Mouse (Mus musculus) neural tube, embryonic 15.5 days (tissue): ENCODE results near the gene Olfr643. TPM values are rescaled to one million over a fixed set of nuclear protein-coding genes. Genes with fewer than 3 reads are reported as not detected.

Experiments used
- ATAC-seq: fragments of 200-750 bp; cut with Nextera tagmentation; 2 replicates; pipeline ENCODE4 v1.8.0; 2017; ENCODE audit warnings: mild to moderate bottlenecking, moderate TSS enrichment, moderate library complexity; ENCODE audit not compliant: low FRiP score
- H3K27ac ChIP-seq: fragments of 300-500 bp; sonication (generic); replicated peaks from 2 replicates; pipeline ENCODE4 v1.5.1; 2015; ENCODE audit warnings: mild to moderate bottlenecking, inconsistent platforms
- H3K27me3 ChIP-seq: fragments of 300-500 bp; sonication (generic); replicated peaks from 2 replicates; pipeline ENCODE4 v1.6.1; 2015; ENCODE audit warnings: inconsistent platforms
- H3K36me3 ChIP-seq: fragments of 300-500 bp; sonication (generic); 2 replicates; pipeline ENCODE4 v1.6.1; 2015; ENCODE audit warnings: inconsistent platforms
- H3K4me1 ChIP-seq: fragments of 300-500 bp; sonication (generic); 2 replicates; pipeline ENCODE4 v1.6.1; 2015; ENCODE audit warnings: inconsistent platforms
- H3K4me2 ChIP-seq: fragments of 300-500 bp; sonication (generic); 2 replicates; pipeline ENCODE4 v1.6.1; 2015; ENCODE audit warnings: inconsistent platforms, mild to moderate bottlenecking, moderate library complexity
- H3K4me3 ChIP-seq: fragments of 300-500 bp; sonication (generic); replicated peaks from 2 replicates; pipeline ENCODE4 v1.5.1; 2015; ENCODE audit warnings: mild to moderate bottlenecking, inconsistent platforms
- H3K9ac ChIP-seq: fragments of 300-500 bp; sonication (generic); replicated peaks from 2 replicates; pipeline ENCODE4 v1.6.1; 2015; ENCODE audit warnings: mild to moderate bottlenecking, inconsistent platforms
- H3K9me3 ChIP-seq: fragments of 300-500 bp; sonication (generic); replicated peaks from 2 replicates; pipeline ENCODE4 v1.6.1; 2016; ENCODE audit warnings: inconsistent platforms
- WGBS: fragments of 180-500 bp; shearing (Covaris S2); methylation state at CpG from one replicate; pipeline ENCODE4 v1.1.7; 2015; ENCODE audit warnings: mixed read lengths; 5-methylcytosine and 5-hydroxymethylcytosine counted together
- polyA plus RNA-seq: library from polyadenylated mRNA; unstranded; fragments of >200 nt; fragmentation: Nextera tagmentation; extraction: Ambion mirVana; gene quantifications from 2 replicates; pipeline ENCODE4 v1.2.1, GENCODE M21; 2015

Olfr643 gene
- not detected in 2 replicates for polyA plus RNA-seq

- Histone ChIP-seq H3K4me1 (no peaks in the 10 kb centered on the region), H3K9ac (no peak within 1 kb of the TSS), H3K4me3 (no peak within 1 kb of the TSS), H3K27me3 (no peaks in the 10 kb centered on the region), H3K9me3 (no peaks in the 10 kb centered on the region), H3K36me3 (no peaks in the 10 kb centered on the region), H3K27ac (no peak within 1 kb of the TSS), H3K4me2 (no peak within 1 kb of the TSS)
- 93% methylated on average over 5 of the region's 5 CpGs for WGBS
- ATAC-seq = no peak
Measured at GRCm38 (mm10) chr7:104137305-104137704, at the start of gene Olfr643. Olfr643 (minus strand) TSS chr7:104137405.

- no peak within 1 kb of the TSS for H3K9ac ChIP-seq
- H3K36me3 ChIP-seq = no peaks in the 10 kb centered on the region
- no peak within 1 kb of the TSS for H3K27ac ChIP-seq
- H3K4me3 ChIP-seq = no peak within 1 kb of the TSS
- H3K9me3 ChIP-seq = no peaks in the 10 kb centered on the region
- H3K4me2 ChIP-seq = no peak within 1 kb of the TSS
- no peak for ATAC-seq
- WGBS = 96% methylated on average over 2 of the region's 2 CpGs
- H3K4me1 ChIP-seq = no peaks in the 10 kb centered on the region
- no peaks in the 10 kb centered on the region for H3K27me3 ChIP-seq
Measured at GRCm38 (mm10) chr7:104183292-104183691, 46.1 kb upstream of the Olfr643 start, which contains the start of gene Olfr648. Olfr648 (minus strand) TSS chr7:104183392.

DNA sequence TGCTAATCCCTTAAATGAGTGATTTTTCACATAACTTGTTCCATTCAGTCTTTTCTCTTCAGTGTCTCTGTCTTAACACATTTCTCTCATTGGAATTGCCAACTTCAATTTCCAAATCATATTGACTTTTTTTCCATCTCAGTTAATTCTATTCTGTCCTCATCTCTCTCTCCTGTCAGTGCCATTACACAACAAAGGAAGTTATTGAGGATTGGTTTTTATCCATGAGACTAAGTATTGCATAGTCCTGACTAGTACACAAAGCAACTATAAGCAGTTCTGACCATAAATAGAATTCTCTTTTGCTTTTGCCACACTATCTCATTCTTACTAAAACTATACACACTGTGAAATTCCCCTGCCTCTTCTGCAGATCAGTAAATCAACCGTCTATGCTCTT, 41.9 kb upstream of the Olfr643 start:
- Histone ChIP-seq H3K9me3 (no peaks in the 10 kb centered on the region), H3K4me1 (no peaks in the 10 kb centered on the region), H3K27ac (no peak overlapping the region), H3K27me3 (no peaks in the 10 kb centered on the region), H3K4me2 (no peak overlapping the region), H3K36me3 (no peaks in the 10 kb centered on the region), H3K4me3 (no peak overlapping the region), H3K9ac (no peak overlapping the region)
- 89% methylated on average over 1 of the region's 1 CpGs for WGBS
- no peak for ATAC-seq

GRCm38 (mm10) chr7:104178422-104179054, 41.3 kb upstream of the Olfr643 start:
- H3K9me3 ChIP-seq = no peaks in the 10 kb centered on the region
- no peaks in the 10 kb centered on the region for H3K36me3 ChIP-seq
- no peaks in the 10 kb centered on the region for H3K27me3 ChIP-seq
- no peak for ATAC-seq
- H3K4me2 ChIP-seq = no peak overlapping the region
- no peak overlapping the region for H3K27ac ChIP-seq
- 67% methylated on average over 5 of the region's 5 CpGs for WGBS
- H3K4me3 ChIP-seq = no peak overlapping the region
- no peaks in the 10 kb centered on the region for H3K4me1 ChIP-seq
- no peak overlapping the region for H3K9ac ChIP-seq

- no peak overlapping the region for H3K4me2 ChIP-seq
- H3K27ac ChIP-seq = no peak overlapping the region
- H3K9me3 ChIP-seq = no peaks in the 10 kb centered on the region
- H3K4me3 ChIP-seq = no peak overlapping the region
- no peaks in the 10 kb centered on the region for H3K36me3 ChIP-seq
- no peaks in the 10 kb centered on the region for H3K4me1 ChIP-seq
- no peak for ATAC-seq
- H3K27me3 ChIP-seq = no peaks in the 10 kb centered on the region
- 5% methylated on average over 1 of the region's 1 CpGs for WGBS
- no peak overlapping the region for H3K9ac ChIP-seq
Measured at GRCm38 (mm10) chr7:104175085-104175484, 37.9 kb upstream of the Olfr643 start.

- Histone ChIP-seq H3K27me3 (no peaks in the 10 kb centered on the region), H3K4me1 (no peaks in the 10 kb centered on the region), H3K4me2 (no peak overlapping the region), H3K4me3 (no peak overlapping the region), H3K27ac (no peak overlapping the region), H3K9me3 (no peaks in the 10 kb centered on the region), H3K36me3 (no peaks in the 10 kb centered on the region), H3K9ac (no peak overlapping the region)
- ATAC-seq = no peak
- WGBS = 79% methylated on average over 6 of the region's 6 CpGs
Measured at GRCm38 (mm10) chr7:104169634-104170204, 32.5 kb upstream of the Olfr643 start.

- no peak overlapping the region for H3K4me3 ChIP-seq
- H3K27me3 ChIP-seq = no peaks in the 10 kb centered on the region
- 85% methylated on average over 6 of the region's 6 CpGs for WGBS
- no peak overlapping the region for H3K9ac ChIP-seq
- H3K4me1 ChIP-seq = no peaks in the 10 kb centered on the region
- no peak overlapping the region for H3K27ac ChIP-seq
- no peaks in the 10 kb centered on the region for H3K9me3 ChIP-seq
- no peak overlapping the region for H3K4me2 ChIP-seq
- H3K36me3 ChIP-seq = no peaks in the 10 kb centered on the region
- no peak for ATAC-seq
Measured at GRCm38 (mm10) chr7:104167105-104167504, 29.9 kb upstream of the Olfr643 start.

- H3K4me1 ChIP-seq = no peaks in the 10 kb centered on the region
- no peak within 1 kb of the TSS for H3K4me2 ChIP-seq
- no peak for ATAC-seq
- H3K9ac ChIP-seq = no peak within 1 kb of the TSS
- no peaks in the 10 kb centered on the region for H3K36me3 ChIP-seq
- H3K9me3 ChIP-seq = no peaks in the 10 kb centered on the region
- no peak within 1 kb of the TSS for H3K27ac ChIP-seq
- no peak within 1 kb of the TSS for H3K4me3 ChIP-seq
- WGBS = 97% methylated on average over 2 of the region's 2 CpGs
- H3K27me3 ChIP-seq = no peaks in the 10 kb centered on the region
Measured at GRCm38 (mm10) chr7:104150456-104150855, 13.3 kb upstream of the Olfr643 start, which contains the start of gene Ubqlnl. Ubqlnl (minus strand) TSS chr7:104150556.

- no peaks in the 10 kb centered on the region for H3K4me1 ChIP-seq
- H3K9ac ChIP-seq = no peak within 1 kb of the TSS
- no peak for ATAC-seq
- no peak within 1 kb of the TSS for H3K4me3 ChIP-seq
- 84% methylated on average over 3 of the region's 3 CpGs for WGBS
- H3K9me3 ChIP-seq = no peaks in the 10 kb centered on the region
- no peak within 1 kb of the TSS for H3K27ac ChIP-seq
- no peak within 1 kb of the TSS for H3K4me2 ChIP-seq
- H3K27me3 ChIP-seq = no peaks in the 10 kb centered on the region
- no peaks in the 10 kb centered on the region for H3K36me3 ChIP-seq
Measured at GRCm38 (mm10) chr7:104143179-104143578, 6.0 kb upstream of the Olfr643 start, which contains the start of gene Ubqln3. Ubqln3 (minus strand) TSS chr7:104143279.

- 94% methylated on average over 5 of the region's 5 CpGs for WGBS
- no peaks in the 10 kb centered on the region for H3K4me1 ChIP-seq
- H3K9me3 ChIP-seq = no peaks in the 10 kb centered on the region
- no peak within 1 kb of the TSS for H3K4me2 ChIP-seq
- H3K4me3 ChIP-seq = no peak within 1 kb of the TSS
- no peak for ATAC-seq
- H3K36me3 ChIP-seq = no peaks in the 10 kb centered on the region
- H3K27ac ChIP-seq = no peak within 1 kb of the TSS
- no peak within 1 kb of the TSS for H3K9ac ChIP-seq
- no peaks in the 10 kb centered on the region for H3K27me3 ChIP-seq
Measured at GRCm38 (mm10) chr7:104129726-104130125, 7.5 kb downstream of the Olfr643 start, which contains the start of gene Ubqln5. Ubqln5 (minus strand) TSS chr7:104129826.

GRCm38 (mm10) chr7:104104757-104104972, 32.5 kb downstream of the Olfr643 start, which contains the start of gene Olfr646:
Olfr646 (plus strand) TSS chr7:104104873.
- Histone ChIP-seq H3K4me3 (no peak within 1 kb of the TSS), H3K4me1 (no peaks in the 10 kb centered on the region), H3K9ac (no peak within 1 kb of the TSS), H3K27ac (no peak within 1 kb of the TSS), H3K9me3 (no peaks in the 10 kb centered on the region), H3K27me3 (no peaks in the 10 kb centered on the region), H3K36me3 (no peaks in the 10 kb centered on the region), H3K4me2 (no peak within 1 kb of the TSS)
- no peak for ATAC-seq

- Histone ChIP-seq H3K4me2 (no peak overlapping the region), H3K9ac (no peak overlapping the region), H3K9me3 (no peaks in the 10 kb centered on the region), H3K27ac (no peak overlapping the region), H3K36me3 (no peaks in the 10 kb centered on the region), H3K4me1 (no peaks in the 10 kb centered on the region), H3K4me3 (no peak overlapping the region), H3K27me3 (no peaks in the 10 kb centered on the region)
- 14% methylated on average over 4 of the region's 4 CpGs for WGBS
- ATAC-seq = no peak
Measured at GRCm38 (mm10) chr7:104103913-104104756, 33.1 kb downstream of the Olfr643 start.
